Mouse (Mus musculus): ENCODE measurements around the gene Cachd1.

The Cachd1 gene

GRCm38 (mm10) chr4:101076425-101076824 is 299.9 kb downstream of the Cachd1 start:
- DNase-seq = no peak

Data from layer of hippocampus, adult 9-11 months (tissue).